Mouse (Mus musculus) heart, embryonic 16.5 days (tissue): ENCODE data around the gene Col25a1. TPM values are rescaled to one million over a fixed set of nuclear protein-coding genes. Genes with fewer than 3 reads are reported as not detected.

Source experiments
- ATAC-seq: fragments of 200-750 bp; cut with Nextera tagmentation; replicated peaks from 2 replicates; pipeline ENCODE4 v1.8.0; 2017; ENCODE audit warnings: moderate number of reproducible peaks; ENCODE audit not compliant: insufficient read depth, low FRiP score; ENCODE audit errors: extremely low read depth
- H3K27ac ChIP-seq: fragments of 300-500 bp; sonication (generic); 2 replicates; pipeline ENCODE4 v1.5.1; 2014; ENCODE audit warnings: mild to moderate bottlenecking, low read length, control low read depth, moderate library complexity
- H3K27me3 ChIP-seq: fragments of 300-500 bp; sonication (generic); 2 replicates; pipeline ENCODE4 v1.6.1; 2014; ENCODE audit warnings: low read length, mixed read lengths; ENCODE audit not compliant: control insufficient read depth, insufficient read depth
- H3K36me3 ChIP-seq: fragments of 300-500 bp; sonication (generic); 2 replicates; pipeline ENCODE4 v1.6.1; 2014; ENCODE audit not compliant: control insufficient read depth, insufficient read depth
- H3K4me1 ChIP-seq: fragments of 300-500 bp; sonication (generic); 2 replicates; pipeline ENCODE4 v1.6.1; 2014; ENCODE audit warnings: low read length, mixed read lengths; ENCODE audit not compliant: control insufficient read depth, insufficient read depth
- H3K4me2 ChIP-seq: fragments of 300-500 bp; sonication (generic); 2 replicates; pipeline ENCODE4 v1.6.1; 2014; ENCODE audit warnings: low read depth, mild to moderate bottlenecking, control low read depth, low read length
- H3K4me3 ChIP-seq: fragments of 300-500 bp; sonication (generic); 2 replicates; pipeline ENCODE4 v1.5.1; 2014; ENCODE audit warnings: mild to moderate bottlenecking, control low read depth, low read length
- H3K9ac ChIP-seq: fragments of 300-500 bp; sonication (generic); 2 replicates; pipeline ENCODE4 v1.6.1; 2014; ENCODE audit warnings: low read length, control low read depth
- H3K9me3 ChIP-seq: fragments of 300-500 bp; sonication (generic); replicated peaks from 2 replicates; pipeline ENCODE4 v1.6.1; 2016; ENCODE audit warnings: low read length; ENCODE audit not compliant: control insufficient read depth
- WGBS: fragments of 180-500 bp; shearing (Covaris S2); extraction: QIAGEN DNeasy Blood & Tissue Kit; methylation state at CpG from one replicate; pipeline ENCODE4 v1.1.7; 2014; 5-methylcytosine and 5-hydroxymethylcytosine counted together
- polyA plus RNA-seq: library from polyadenylated mRNA; unstranded; fragments of >200 nt; fragmentation: Nextera tagmentation; extraction: Ambion mirVana; gene quantifications from 2 replicates; pipeline ENCODE4 v1.2.1, GENCODE M21; 2015

Gene Col25a1
- polyA plus RNA-seq, 1 experiment from 2014 or later: 1.2 TPM

GRCm38 (mm10) chr3:130303597-130303996 is 172.3 kb downstream of the Col25a1 start:
- no peaks in the 10 kb centered on the region for H3K27me3 ChIP-seq
- no peak overlapping the region for H3K4me2 ChIP-seq

GRCm38 (mm10) chr3:130304827-130305226 is 173.5 kb downstream of the Col25a1 start:
- 57% methylated on average over 9 of the region's 9 CpGs for WGBS
- H3K27ac ChIP-seq: no peak overlapping the region
- no peaks in the 10 kb centered on the region for H3K36me3 ChIP-seq
- no peaks in the 10 kb centered on the region for H3K27me3 ChIP-seq
- no peaks in the 10 kb centered on the region for H3K9me3 ChIP-seq
- no peaks in the 10 kb centered on the region; the same call in 1 of the 2 replicates for H3K4me1 ChIP-seq
- no peak overlapping the region for H3K4me2 ChIP-seq
- no peak overlapping the region for H3K9ac ChIP-seq
- no peak overlapping the region for H3K4me3 ChIP-seq
- ATAC-seq: no peak

More at GRCm38 (mm10) chr3:130303597-130303996, 172.3 kb downstream of the Col25a1 start:
- WGBS: 60% methylated on average over 12 of the region's 12 CpGs
- no peaks in the 10 kb centered on the region for H3K36me3 ChIP-seq
- H3K4me1 ChIP-seq: no peaks in the 10 kb centered on the region; the same call in 1 of the 2 replicates
- H3K4me3 ChIP-seq: no peak overlapping the region
- H3K9me3 ChIP-seq: no peaks in the 10 kb centered on the region
- H3K27ac ChIP-seq: no peak overlapping the region
- no peak for ATAC-seq
- H3K9ac ChIP-seq: no peak overlapping the region

GRCm38 (mm10) chr3:130305686-130306085 is 174.4 kb downstream of the Col25a1 start:
- WGBS: 62% methylated on average over 9 of the region's 9 CpGs
- H3K9me3 ChIP-seq: no peaks in the 10 kb centered on the region
- no peak overlapping the region for H3K4me2 ChIP-seq
- ATAC-seq: no peak
- no peaks in the 10 kb centered on the region for H3K36me3 ChIP-seq
- no peak overlapping the region for H3K4me3 ChIP-seq
- H3K9ac ChIP-seq: no peak overlapping the region
- no peaks in the 10 kb centered on the region; the same call in 1 of the 2 replicates for H3K4me1 ChIP-seq
- H3K27ac ChIP-seq: no peak overlapping the region
- no peaks in the 10 kb centered on the region for H3K27me3 ChIP-seq

GRCm38 (mm10) chr3:130309277-130309676 is 178.0 kb downstream of the Col25a1 start:
- Histone ChIP-seq H3K4me3 (no peak overlapping the region), H3K27me3 (no peaks in the 10 kb centered on the region), H3K9me3 (no peaks in the 10 kb centered on the region), H3K4me1 (no peaks in the 10 kb centered on the region; the same call in 1 of the 2 replicates), H3K27ac (no peak overlapping the region), H3K4me2 (no peak overlapping the region), H3K9ac (no peak overlapping the region), H3K36me3 (no peaks in the 10 kb centered on the region)
- 79% methylated on average over 4 of the region's 4 CpGs for WGBS
- ATAC-seq: no peak

GRCm38 (mm10) chr3:130310694-130311305 is 179.5 kb downstream of the Col25a1 start:
- Histone ChIP-seq H3K9me3 (no peaks in the 10 kb centered on the region), H3K4me1 (no peaks in the 10 kb centered on the region), H3K36me3 (no peaks in the 10 kb centered on the region), H3K27ac (no peak overlapping the region), H3K4me2 (no peak overlapping the region; the same call in 1 of the 2 replicates), H3K9ac (no peak overlapping the region), H3K4me3 (no peak overlapping the region), H3K27me3 (no peaks in the 10 kb centered on the region)
- WGBS: 56% methylated on average over 14 of the region's 14 CpGs
- no peak for ATAC-seq

DNA sequence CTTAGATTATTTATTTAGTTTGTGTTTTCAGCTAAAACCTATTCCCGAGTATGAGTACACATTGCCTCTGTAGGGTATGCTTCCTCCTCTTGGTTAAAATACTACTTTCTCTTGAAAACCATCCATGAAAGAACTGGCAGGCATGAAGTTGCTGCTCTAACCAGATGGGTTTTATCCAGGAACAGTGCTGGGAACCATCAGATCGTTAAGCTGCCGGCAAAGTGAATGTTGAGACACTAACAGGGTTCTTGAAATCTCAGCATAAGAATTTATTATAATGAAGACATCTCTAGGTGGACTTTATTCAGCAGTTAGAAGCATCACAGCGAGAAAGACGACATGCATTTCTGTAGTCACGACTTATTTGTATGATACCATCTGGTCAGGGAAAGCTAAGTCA is 181.9 kb downstream of the Col25a1 start:
- no peaks in the 10 kb centered on the region for H3K9me3 ChIP-seq
- no peak overlapping the region for H3K9ac ChIP-seq
- no peaks in the 10 kb centered on the region for H3K27me3 ChIP-seq
- H3K4me1 ChIP-seq: no peaks in the 10 kb centered on the region
- H3K4me3 ChIP-seq: no peak overlapping the region
- 75% methylated on average over 6 of the region's 6 CpGs for WGBS
- H3K36me3 ChIP-seq: no peaks in the 10 kb centered on the region
- no peak overlapping the region for H3K4me2 ChIP-seq
- no peak overlapping the region for H3K27ac ChIP-seq
- no peak for ATAC-seq

- no peak for ATAC-seq
- Histone ChIP-seq H3K4me1 (no peaks in the 10 kb centered on the region), H3K9me3 (no peaks in the 10 kb centered on the region), H3K4me2 (no peak overlapping the region), H3K27ac (no peak overlapping the region), H3K36me3 (no peaks in the 10 kb centered on the region), H3K9ac (no peak overlapping the region), H3K4me3 (no peak overlapping the region), H3K27me3 (no peaks in the 10 kb centered on the region)
- WGBS: 69% methylated on average over 13 of the region's 13 CpGs
Observed at GRCm38 (mm10) chr3:130327039-130328015, 196.0 kb downstream of the Col25a1 start.

DNA sequence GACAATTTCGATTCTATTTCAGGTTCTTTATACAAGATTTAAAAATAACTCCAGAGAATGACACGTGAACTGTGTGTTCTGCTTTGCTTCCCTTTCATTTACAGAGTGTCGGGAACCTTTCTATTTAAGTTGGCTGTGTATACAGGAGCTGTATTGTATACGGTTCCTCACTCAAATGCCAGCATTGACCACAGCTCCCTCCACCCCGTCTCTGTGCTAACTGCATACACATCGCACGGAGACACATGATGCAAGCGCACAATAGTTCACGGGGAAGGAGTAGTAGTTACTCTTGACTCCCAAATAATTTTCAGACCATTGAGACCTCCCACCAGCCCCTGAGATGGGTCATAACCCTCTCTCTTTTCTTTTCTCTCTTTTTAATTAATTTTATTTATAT is 197.6 kb downstream of the Col25a1 start:
- H3K9me3 ChIP-seq: no peaks in the 10 kb centered on the region
- H3K4me1 ChIP-seq: no peaks in the 10 kb centered on the region

More for the DNA sequence above, 197.6 kb downstream of the Col25a1 start:
- H3K27me3 ChIP-seq: no peaks in the 10 kb centered on the region
- ATAC-seq: no peak
- 72% methylated on average over 9 of the region's 9 CpGs for WGBS
- H3K9ac ChIP-seq: no peak overlapping the region
- H3K36me3 ChIP-seq: no peaks in the 10 kb centered on the region
- H3K4me3 ChIP-seq: no peak overlapping the region
- H3K4me2 ChIP-seq: no peak overlapping the region
- no peak overlapping the region for H3K27ac ChIP-seq
